Mouse (Mus musculus): Measurements from ENCODE around the gene Lrrc8b.

The Lrrc8b gene

DNA sequence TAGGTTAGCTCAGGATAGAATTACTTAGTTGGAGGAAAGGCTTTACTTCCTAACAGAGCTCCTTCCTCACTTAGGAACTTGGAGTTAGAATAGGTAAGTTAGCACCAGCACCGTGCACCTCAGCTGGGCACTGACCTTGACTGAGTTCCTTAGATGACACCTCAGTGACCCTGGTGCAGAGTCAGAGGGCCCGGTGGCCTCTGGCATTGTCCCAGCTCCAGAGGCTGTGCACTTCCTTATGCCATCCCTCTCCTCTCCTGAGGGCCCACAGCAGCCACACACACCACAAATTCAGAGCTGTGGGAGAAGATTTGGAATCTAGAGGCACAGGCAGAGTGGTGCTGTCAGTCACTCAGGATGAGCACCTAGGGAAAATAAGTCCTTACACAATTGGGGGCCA is 68.1 kb downstream of the Lrrc8b start:
- no peak for DNase-seq (ENCODE audit: low spot score in 2 of 2)

DNA sequence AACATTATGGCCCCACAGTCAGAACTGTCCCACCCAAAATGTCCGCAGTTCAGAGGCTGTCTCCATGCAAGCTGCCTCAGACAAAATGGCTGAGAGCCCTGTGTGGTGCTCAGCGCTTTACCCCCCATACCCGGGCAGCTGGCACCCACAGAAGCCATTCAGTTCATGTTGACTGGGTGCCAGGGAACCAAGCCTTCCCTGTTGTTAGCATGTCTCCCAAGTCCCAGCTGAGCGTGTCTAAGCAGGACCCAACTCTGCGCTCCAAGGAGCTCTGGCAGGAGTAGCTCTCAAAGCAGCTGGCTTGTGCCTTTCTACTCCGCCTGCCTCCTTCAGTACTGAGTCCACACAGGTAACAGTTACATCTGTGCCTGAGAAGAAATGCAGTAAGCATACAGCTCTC is 68.7 kb downstream of the Lrrc8b start:
- DNase-seq (ENCODE audit: low spot score in 2 of 2): no peak

DNA sequence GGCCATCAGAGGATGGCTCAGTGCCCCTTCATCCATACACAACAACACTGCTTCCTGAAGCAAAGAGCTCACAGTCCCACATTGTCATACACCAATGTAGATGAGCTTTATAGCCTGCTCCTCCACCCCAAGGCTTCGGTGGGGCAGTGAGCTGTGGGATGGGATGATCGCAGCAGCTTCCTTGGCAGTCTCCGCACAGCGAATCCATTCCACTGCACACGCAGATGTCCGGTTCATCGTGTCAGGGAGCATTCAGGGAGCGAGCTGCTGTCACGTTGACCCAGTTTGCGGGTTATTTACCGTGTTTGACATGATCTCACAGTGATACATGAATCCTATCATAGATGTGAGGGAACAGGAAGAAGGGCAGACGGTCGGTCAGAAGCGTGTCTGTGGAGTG is 69.3 kb downstream of the Lrrc8b start:
- DNase-seq (ENCODE audit: low spot score in 2 of 2): no peak

DNA sequence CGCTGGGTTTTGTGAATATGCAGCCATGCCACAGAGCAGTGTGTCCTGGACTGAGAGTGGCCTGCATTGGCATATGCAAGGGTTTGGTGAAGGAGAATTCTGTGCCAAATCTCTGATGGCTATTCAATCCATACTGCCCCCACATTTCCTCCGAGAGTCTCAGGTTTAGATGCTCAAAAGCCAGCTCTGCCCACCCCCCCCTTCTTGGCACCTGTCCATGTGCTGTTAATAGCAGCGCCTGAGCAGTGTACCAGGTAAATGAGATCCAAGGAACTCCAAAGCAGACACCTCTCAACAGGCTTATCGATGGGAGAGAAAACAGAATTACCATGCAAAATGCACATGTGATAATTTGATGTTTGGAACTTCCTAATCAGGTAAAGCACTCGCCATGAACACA is 74.6 kb downstream of the Lrrc8b start:
- no peak for DNase-seq (ENCODE audit: low spot score in 2 of 2)

DNA sequence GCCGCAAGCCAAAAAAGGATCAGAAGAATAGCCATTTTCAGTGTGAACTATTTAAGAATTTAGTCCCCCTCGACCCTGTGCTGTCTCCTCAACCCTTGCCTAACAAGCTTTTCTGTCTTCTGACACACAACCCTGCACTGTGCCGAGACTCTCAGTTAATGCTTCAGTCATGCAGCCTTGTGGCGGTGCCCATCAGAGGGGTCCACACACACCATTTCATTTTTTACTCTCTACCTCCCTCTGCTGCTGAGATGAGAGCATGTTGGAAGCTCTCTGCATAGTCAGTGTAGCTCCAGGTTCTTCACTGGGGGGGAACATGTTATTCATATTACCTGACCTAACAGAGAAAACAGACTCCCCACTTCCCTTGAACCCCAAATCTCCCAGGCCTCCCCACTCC is 75.8 kb downstream of the Lrrc8b start:
- no peak for DNase-seq (ENCODE audit: low spot score in 2 of 2)

DNA sequence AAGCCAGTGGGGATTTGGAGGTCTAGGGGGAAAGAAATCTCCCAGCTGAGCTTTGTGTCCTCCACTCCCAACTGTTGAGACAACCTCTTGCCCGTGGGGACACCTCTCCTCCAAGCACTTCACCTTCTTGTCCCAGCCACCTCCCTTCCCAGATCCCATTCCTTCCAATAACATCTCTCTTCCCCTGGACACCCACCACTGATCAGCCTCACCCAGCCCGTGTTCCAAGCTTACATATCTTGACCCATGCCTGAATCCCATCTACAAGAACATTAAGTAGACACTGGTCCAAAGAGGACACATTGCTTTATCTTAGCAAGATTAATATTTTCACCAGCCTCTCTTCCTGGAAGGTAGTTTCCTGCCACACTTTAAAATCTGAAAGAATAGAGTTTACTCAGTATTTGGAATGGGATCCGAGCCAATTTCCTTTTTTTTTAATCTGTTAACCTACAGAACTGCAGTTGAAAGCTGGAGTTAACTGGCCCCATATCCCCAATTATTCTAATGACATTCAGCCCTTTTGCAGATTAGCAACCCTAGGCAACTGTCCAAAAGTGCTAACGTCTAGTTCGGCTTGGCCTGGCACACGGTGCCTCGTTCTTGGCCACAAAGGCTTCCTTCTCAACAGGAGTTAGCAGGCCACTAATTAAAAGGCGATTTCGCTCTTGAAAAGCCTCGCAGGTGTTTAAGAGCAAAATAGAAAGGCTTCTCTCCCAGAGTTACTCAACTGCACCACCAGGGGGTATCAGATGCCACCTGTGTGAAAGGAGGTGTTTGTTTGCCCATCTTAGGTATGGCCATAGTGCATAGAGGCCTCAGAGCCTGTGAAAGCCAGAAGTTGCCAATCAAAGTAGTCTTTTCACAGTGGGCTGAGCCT is 77.0 kb downstream of the Lrrc8b start:
- DNase-seq (ENCODE audit: low spot score in 2 of 2): peak; percentile 64 to 68

DNA sequence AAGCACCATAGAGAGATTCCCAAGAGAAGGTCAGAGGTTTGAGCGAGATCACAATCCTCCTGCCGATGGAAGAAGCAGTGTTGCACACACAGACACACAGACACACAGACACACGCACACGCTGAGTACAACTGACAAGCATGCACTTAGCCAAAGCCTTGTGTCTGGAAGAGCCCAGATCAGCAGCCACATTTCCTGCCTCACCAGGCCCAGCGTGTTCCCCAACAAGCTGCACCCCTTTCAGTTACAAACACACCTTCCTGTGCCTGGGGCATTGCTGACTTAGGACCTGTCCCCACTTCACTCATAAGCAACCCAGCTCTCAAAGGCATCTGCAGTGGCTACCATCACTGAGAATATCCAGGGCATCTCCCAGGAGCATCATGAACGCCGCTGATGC is 77.8 kb downstream of the Lrrc8b start:
- no peak for DNase-seq (ENCODE audit: low spot score in 2 of 2)

DNA sequence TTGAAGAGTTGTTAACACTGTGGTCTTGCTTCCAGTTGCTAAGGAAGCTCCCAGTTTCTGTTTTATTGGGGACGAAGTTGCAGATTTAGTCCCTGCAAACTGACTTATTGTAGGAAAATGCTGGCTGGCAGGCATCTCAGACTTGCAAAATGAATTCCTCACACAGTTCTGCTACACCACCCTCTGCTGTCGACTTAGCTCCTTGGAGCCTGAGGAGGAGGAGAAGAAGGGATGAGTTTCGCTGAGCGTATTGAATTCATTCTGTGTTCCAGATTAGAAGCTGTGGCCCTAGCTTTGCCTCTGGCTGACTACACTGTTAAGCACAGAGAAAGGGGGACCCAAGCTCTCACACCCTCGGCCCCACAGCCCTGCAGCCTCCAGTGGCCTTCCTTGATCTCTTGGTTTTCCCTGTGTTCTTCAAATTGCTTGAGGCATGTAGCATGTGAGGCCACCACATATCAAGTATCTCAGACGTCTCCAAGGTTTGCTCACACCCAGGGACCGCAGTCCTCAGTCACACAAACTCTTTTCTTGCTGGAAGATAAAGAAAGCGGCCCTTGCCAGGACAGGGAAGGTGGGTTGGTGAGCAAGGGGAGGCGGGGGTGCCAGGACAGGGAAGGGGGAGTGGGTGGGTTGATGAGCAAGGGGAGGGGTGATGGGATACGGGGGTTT is 78.8 kb downstream of the Lrrc8b start:
- no peak for DNase-seq (ENCODE audit: low spot score in 2 of 2)

DNA sequence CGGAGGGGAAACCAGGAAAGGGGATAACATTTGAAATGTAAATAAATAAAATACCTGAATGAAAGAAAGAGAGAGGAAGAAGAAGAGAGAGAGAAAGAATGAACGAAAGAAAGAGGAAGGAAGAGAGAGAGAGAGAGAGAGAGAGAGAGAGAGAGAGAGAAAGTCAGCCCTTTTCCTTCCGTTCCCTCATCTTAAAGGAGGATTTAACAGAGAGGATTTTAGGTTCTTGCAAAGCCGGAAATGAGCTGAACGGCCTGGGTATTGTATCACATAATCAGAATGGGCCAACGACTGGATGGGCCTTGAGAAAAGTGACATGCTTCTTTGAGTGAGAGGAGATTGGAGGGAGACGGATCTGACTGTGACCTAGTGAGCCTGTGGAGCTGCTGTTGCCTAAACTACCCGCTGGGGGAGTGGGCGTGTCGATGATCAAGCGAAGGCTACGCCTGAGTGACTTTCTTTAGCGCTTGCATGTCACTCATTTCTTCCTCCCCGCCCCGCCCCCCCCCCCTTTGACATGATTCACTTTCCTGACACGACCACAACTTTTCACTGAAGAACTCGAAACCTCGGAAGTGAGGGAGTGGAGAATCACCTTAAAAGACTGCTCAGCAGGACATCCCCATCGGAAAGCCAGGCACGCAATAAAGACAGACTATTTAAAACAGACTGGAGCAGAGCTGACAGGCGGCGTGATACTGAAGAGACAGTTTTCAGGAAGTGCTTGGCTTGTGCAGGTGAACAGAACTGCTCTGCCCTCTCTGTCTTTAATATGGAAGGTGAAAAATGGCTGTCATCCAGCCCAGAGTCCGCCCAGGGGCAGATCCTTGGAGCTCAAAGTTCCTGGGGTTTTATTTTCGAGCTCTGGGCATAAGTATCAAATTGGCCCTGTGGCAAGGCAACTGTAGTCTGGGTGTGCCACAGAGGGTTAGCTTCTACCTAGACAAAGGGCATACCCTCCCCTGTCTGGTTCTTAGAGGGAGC is 79.6 kb downstream of the Lrrc8b start:
- DNase-seq (ENCODE audit: low spot score in 2 of 2): peak; percentile 87 to 93

DNA sequence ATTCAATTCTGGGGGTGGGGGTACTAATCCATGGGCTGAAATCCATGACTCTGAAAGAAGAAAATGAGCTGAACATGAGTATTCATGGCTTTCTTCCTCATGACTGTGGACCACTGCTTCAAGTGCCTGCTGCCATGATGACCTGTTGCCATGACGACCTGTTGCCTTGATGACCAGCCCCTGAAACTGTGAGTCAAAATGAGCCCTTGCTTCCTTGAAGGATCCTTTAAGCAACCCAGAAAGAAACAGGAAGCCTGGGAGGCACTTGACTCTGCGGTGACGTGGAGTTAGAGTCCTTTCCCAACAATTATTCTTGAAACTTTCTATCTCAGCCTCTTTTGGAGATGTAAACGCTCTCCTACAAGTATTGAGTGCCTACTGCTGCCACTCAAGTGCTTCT is 80.6 kb downstream of the Lrrc8b start:
- DNase-seq (ENCODE audit: low spot score in 2 of 2): no peak

DNA sequence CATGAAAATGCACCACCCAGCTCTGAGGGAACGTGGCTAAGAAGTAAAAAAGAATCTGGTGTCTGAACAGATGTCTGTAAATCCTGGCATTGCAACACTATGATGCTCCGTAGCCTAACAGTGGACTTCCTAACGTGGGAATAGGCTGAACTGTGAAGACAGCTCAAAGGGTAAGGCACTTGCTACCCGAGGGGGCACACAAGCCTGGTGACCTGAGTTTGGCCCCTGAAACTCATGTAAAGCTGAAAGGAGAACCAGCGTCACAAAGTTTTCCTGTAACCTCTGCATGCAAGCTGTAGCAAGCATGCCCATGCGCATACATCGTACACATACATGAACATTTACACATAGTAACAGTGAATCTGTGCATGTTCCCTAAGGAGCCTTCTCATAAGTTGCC is 81.0 kb downstream of the Lrrc8b start:
- DNase-seq (ENCODE audit: low spot score in 2 of 2): no peak

DNA sequence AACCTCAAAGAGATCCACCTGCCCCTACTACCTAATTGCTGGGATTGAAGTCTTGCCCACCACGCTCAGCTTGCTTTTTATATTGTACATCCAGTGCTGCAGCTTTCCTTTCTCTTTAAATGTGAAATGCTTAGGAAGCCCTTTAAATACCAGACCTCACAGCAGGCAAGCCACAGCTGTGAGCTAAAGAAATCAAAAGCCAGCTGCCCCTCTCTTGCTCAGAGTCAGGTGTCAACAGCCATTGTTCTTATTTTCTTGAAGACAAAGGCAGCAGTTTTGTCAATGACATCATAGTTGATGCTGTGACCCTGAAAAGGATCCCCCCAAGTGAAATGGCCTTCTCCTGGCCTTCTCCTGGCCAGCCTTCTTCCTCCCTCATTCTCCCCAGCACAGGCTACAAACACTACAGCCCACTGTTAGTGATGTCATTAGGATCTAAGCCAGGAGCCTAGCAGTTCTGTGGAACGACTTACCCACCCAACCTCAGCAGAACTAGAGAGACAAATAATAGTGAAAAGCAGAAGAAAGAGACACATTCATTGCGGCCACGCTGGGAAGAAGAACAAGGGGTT is 82.9 kb downstream of the Lrrc8b start:
- no peak for DNase-seq (ENCODE audit: low spot score in 2 of 2)

DNA sequence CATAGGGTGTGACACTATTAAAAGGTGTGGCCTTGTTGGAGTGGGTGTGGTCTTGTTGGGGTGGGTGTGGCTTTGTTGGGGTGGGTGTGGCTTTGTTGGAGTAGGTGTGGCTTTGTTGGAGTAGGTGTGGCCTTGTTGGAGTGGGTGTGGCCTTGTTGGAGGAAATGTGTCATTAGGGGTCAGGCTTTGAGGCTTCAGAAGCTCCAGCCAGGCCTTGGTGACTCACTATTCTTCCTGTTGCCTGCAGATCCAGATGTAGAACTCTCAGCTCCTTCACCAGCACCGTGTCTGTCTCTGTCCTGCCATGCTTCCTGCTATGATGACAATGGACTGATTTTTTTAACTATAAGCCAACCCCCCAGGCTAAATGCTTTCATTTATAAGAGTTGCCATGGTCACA is 83.8 kb downstream of the Lrrc8b start:
- peak; percentile 73 to 75 for DNase-seq (ENCODE audit: low spot score in 2 of 2)

DNA sequence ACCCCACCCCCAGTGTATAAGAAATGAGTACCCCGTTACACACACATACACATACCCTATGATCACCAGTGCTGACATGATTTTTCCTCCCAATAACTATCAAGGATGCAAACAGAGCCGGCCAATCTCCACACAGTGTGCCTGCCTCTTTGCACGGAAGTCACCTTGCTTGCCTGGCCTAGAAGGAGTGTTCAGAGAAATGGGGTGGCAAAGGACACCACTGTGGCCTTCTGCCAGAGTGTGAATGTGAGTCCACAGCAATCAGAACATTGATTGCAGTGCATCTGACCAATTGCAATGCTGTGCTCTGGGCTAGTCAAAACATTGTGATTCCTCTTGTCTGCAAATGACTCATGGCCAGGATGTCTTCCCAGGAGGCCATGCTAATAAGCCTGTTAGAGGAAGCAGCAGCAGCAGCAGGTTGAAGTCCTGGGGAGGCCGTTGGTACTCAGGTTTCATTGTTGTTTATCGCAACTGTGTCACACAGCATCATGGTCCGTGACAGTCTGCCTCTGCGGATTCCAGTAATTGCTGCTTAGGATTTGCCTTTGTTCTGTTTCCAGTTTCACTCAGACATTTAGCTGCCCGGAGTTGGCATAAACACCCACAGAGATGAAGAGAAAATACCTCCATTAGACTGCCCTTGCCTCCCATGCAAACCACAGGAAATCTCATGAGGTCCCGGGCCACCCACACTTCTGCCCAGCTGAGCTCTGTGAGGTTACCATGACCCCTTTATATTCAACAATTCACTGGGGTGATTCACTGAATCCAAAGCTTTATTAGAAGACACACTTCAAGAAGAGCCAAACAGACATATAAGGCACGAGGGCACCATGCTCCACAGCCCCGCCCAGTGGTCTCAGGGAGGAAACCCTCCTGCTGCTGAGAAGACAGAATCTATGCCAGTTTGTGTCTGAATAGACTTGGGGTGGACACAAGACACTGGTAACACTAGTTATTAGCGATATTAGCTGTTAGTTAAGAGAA is 84.9 kb downstream of the Lrrc8b start:
- DNase-seq (ENCODE audit: low spot score in 2 of 2): peak; percentile 75 to 82

DNA sequence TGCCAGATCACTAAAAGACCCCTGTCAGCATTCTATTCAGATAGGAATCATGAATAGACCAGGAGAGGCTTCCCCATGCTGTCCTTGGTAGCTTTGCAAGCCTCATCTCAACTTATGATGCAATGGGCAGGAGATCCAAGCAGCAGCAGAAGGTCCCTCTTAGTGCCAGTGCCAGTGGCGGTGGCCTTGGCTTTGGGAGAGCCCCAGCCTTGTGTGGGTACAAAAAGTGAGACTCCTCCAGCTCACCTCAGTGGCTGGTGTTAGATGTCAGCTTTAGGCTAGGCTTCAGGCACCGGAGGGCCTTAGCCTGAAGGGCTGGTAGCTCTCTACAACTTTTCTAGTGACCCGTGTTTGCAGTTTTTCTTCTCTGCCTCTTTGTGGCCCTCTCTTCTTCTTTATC is 85.6 kb downstream of the Lrrc8b start:
- peak; percentile 14 to 33 for DNase-seq (ENCODE audit: low spot score in 2 of 2)

DNA sequence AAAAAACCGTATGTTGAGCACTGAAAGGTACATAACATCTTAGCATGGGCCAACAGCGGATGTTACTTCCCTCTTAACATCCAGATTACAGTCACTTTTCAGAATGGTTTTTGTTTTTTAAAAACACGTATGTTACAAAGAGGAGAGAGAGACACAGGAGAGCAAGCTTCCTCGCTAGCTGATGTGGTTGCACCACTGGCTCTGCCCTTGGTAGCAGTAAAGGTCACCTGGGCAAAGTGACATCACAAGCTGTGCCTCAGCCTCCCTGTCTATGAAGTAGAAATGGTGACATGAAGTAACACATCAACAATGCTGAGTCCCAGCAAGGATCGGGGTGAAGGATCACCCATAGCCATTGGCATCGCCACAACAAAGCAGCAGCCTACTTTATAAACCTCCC is 93.2 kb downstream of the Lrrc8b start:
- DNase-seq (ENCODE audit: low spot score in 2 of 2): no peak

DNA sequence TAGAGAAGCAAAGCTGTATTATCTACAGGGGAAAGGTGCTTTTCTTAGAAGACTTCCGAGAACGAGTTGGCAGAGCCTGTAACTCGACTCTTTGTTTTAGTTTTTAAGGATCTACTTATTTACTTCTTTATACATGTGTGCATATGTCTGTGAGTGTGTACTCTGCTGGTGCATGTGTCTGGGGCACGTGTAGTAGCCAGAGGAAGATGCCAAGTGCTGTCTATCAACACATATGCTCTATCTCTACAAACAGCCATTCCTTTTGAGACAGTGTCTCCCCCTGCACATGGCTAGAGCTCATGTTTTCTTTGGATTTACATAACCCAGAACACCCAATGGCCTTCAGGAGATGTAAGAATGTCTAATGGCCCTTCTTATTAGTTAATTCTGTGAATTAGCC is 96.7 kb downstream of the Lrrc8b start:
- DNase-seq (ENCODE audit: low spot score in 2 of 2): no peak

DNA sequence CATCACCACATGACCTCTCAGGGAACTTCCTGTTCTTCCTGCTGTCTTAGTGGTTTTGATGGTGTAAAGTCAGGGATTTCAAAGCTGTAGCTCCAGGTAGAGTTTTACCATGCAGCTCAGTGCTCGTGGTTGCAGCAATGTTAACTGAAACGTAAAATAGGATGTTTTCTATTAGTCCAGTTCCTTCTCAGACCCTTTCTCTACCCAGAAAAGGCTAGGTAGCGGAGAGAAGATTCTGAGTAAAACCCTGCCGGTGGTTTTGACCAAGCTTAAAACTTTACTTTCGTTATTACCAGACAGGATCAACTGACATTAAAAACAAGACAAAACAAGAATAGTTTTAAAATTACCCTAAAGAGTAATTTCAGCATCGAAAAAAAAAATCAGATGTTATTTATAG is 100.0 kb downstream of the Lrrc8b start:
- peak; percentile 42 to 46 for DNase-seq (ENCODE audit: low spot score in 2 of 2)

DNA sequence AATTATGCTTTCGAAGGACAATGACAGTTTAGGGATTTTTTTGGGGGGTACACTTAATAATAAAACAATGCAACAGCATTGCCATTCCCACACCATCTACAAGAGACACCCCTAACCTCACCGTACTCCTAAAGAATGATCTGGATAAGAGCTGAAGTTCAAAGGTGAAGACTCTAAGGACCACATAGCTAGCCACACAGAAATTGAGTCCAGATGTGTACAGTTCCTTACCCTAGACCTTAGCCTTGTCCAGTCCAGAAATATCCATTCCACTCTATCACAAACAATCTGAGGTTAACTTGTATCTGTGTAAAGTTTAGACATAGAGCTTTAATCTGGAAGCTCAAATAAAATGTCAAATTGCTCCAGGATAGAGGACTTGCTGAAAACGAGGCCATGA is 100.7 kb downstream of the Lrrc8b start:
- no peak for DNase-seq (ENCODE audit: low spot score in 2 of 2)

DNA sequence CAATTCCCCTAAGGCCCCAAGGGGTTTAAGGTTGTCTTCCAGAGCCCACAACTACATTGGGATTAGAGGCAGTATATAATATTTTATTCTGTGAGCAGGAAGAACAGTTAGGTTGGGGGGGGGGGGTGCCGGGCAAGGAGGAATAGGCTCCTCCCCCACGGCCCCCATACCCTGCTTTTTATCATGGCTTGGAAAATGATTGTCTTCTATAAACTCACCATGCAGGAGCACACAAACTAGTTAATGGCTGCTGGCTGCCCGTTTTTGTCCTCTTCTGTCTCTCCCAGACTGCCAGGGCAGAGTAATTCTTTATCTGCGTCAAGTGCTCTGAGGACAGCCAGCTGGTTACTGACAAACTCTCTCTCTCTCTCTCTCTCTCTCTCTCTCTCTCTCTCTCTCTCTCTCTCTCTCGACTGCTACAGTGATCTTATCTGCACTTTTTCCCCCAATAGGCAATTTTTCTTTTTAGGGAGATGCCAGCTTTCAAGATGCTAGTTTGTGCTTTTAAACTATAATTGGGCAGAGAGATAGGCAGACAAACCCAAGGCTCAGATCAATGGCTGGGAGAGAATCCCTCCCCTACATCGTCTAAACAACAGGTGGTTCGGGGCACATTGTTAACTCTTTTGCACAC is 102.5 kb downstream of the Lrrc8b start:
- no peak for DNase-seq (ENCODE audit: low spot score in 2 of 2)

All from natural killer cell, adult 2 months (primary cell).